Mouse (Mus musculus) CH12.LX (cell line): ENCODE results near the gene Gprin2. TPM values are rescaled to one million over a fixed set of nuclear protein-coding genes. Genes with fewer than 3 reads are reported as not detected.

ENCODE experiments used
- DNase-seq: peaks from one replicate; pipeline ENCODE4 v3.0.0-alpha.2; 2013; ENCODE audit errors: extremely low read depth
- H3K27ac ChIP-seq: 2 replicates; pipeline ENCODE4 v1.5.1; 2012; ENCODE audit warnings: low read depth, mild to moderate bottlenecking, control low read depth, moderate library complexity; ENCODE audit not compliant: insufficient read depth
- H3K27me3 ChIP-seq: replicated peaks from 2 replicates; pipeline ENCODE3; 2012; ENCODE audit warnings: inconsistent platforms
- H3K36me3 ChIP-seq, 2 experiments: replicated peaks in 1 of 2; 2 replicates each; pipeline versions ENCODE3 to v1.6.1; 2012; ENCODE audit warnings: inconsistent platforms in 1 of 2, low read length in 1 of 2, mild to moderate bottlenecking in 1 of 2, mixed read lengths in 1 of 2, moderate library complexity in 1 of 2; ENCODE audit not compliant: control insufficient read depth in 1 of 2, insufficient read depth in 1 of 2
- H3K4me1 ChIP-seq, 2 experiments: 2 replicates each; pipeline ENCODE4 v1.6.1; 2012; ENCODE audit warnings: inconsistent platforms in 1 of 2, moderate library complexity in 1 of 2; ENCODE audit not compliant: insufficient read depth in 2 of 2, control insufficient read depth in 1 of 2
- H3K4me2 ChIP-seq: 2 replicates; pipeline ENCODE4 v1.6.1; 2012; ENCODE audit warnings: low read depth, mild to moderate bottlenecking, control low read depth; ENCODE audit not compliant: poor library complexity, insufficient read depth, severe bottlenecking
- H3K4me3 ChIP-seq, 3 experiments: fragments of 150-350 bp in 1 of 3; sonication (generic) in 1 of 3; replicated peaks in 1 of 3; 2 replicates each; pipeline versions ENCODE3 to v1.5.1; 2011 to 2012; ENCODE audit warnings: low read depth in 2 of 3, low read length in 2 of 3, mild to moderate bottlenecking in 2 of 3, moderate library complexity in 2 of 3, control low read depth in 1 of 3, improper control_type of control experiment in 1 of 3, inconsistent platforms in 1 of 3, mixed read lengths in 1 of 3; ENCODE audit not compliant: poor library complexity in 1 of 3
- H3K79me2 ChIP-seq: replicated peaks from 2 replicates; pipeline ENCODE4 v1.6.1; 2012; ENCODE audit warnings: mild to moderate bottlenecking, moderate library complexity; ENCODE audit not compliant: control insufficient read depth, poor library complexity, insufficient read depth, severe bottlenecking; ENCODE audit errors: extremely low read depth
- H3K9ac ChIP-seq: 2 replicates; pipeline ENCODE4 v1.6.1; 2012; ENCODE audit warnings: low read depth, mild to moderate bottlenecking, control low read depth, moderate library complexity; ENCODE audit not compliant: insufficient read depth
- H3K9me3 ChIP-seq: replicated peaks from 2 replicates; pipeline ENCODE3; 2012; ENCODE audit warnings: low read length, inconsistent platforms, mixed read lengths
- BHLHE40 ChIP-seq: IDR thresholded peaks from 2 replicates; pipeline ENCODE4 v1.6.1; 2011; ENCODE audit warnings: mild to moderate bottlenecking, low read depth, low read length, improper control_type of control experiment
- CTCF ChIP-seq, 2 experiments: IDR thresholded peaks in 1 of 2; conservative IDR thresholded peaks in 1 of 2; 2 replicates each; pipeline ENCODE4 v1.5.1; 2011 to 2012; ENCODE audit warnings: low read depth in 2 of 2, low read length in 2 of 2, improper control_type of control experiment in 1 of 2, inconsistent platforms in 1 of 2, mild to moderate bottlenecking in 1 of 2, moderate library complexity in 1 of 2
- ELF1 ChIP-seq: IDR thresholded peaks from 2 replicates; pipeline ENCODE4 v1.6.1; 2014; ENCODE audit warnings: low read depth, mild to moderate bottlenecking, inconsistent platforms, low read length, improper control_type of control experiment
- EP300 ChIP-seq: IDR thresholded peaks from 2 replicates; pipeline ENCODE4 v1.6.1; 2011; ENCODE audit warnings: low read length, improper control_type of control experiment
- GABPA ChIP-seq: IDR thresholded peaks from 2 replicates; pipeline ENCODE4 v1.6.1; 2012; ENCODE audit warnings: low read depth, low read length, improper control_type of control experiment, inconsistent platforms; ENCODE audit not compliant: insufficient replicate concordance
- IRF4 ChIP-seq: IDR thresholded peaks from 2 replicates; pipeline ENCODE4 v1.6.1; 2014; ENCODE audit warnings: low read depth, mild to moderate bottlenecking, inconsistent platforms, low read length, improper control_type of control experiment
- JUN ChIP-seq: IDR thresholded peaks from 2 replicates; pipeline ENCODE4 v1.6.1; 2011; ENCODE audit warnings: low read depth, mild to moderate bottlenecking, low read length, improper control_type of control experiment, moderate library complexity; ENCODE audit not compliant: insufficient read depth
- JUND ChIP-seq: conservative IDR thresholded peaks from 2 replicates; pipeline ENCODE4 v1.6.1; 2011; ENCODE audit warnings: low read depth, low read length, improper control_type of control experiment
- KAT2A ChIP-seq: IDR thresholded peaks from 2 replicates; pipeline ENCODE4 v1.6.1; 2012; ENCODE audit warnings: low read length, improper control_type of control experiment, inconsistent platforms; ENCODE audit not compliant: insufficient replicate concordance
- POLR2A ChIP-seq: IDR thresholded peaks from 2 replicates; pipeline ENCODE4 v1.6.1; 2011; ENCODE audit warnings: low read depth, mild to moderate bottlenecking, improper control_type of control experiment, low read length
- RCOR1 ChIP-seq: conservative IDR thresholded peaks from 2 replicates; pipeline ENCODE4 v1.6.1; 2012; ENCODE audit warnings: low read depth, mild to moderate bottlenecking, inconsistent platforms, low read length, improper control_type of control experiment
- SMC3 ChIP-seq: IDR thresholded peaks from 2 replicates; pipeline ENCODE4 v1.6.1; 2011; ENCODE audit warnings: low read depth, low read length, improper control_type of control experiment
- UBTF ChIP-seq: IDR thresholded peaks from 2 replicates; pipeline ENCODE4 v1.6.1; 2012; ENCODE audit warnings: low read depth, mild to moderate bottlenecking, inconsistent platforms, low read length, improper control_type of control experiment, moderate library complexity
- ZKSCAN1 ChIP-seq: IDR thresholded peaks from 2 replicates; pipeline ENCODE4 v1.6.1; 2012; ENCODE audit warnings: low read depth, inconsistent platforms, low read length, improper control_type of control experiment, borderline replicate concordance
- ZNF384 ChIP-seq: IDR thresholded peaks from 2 replicates; pipeline ENCODE4 v1.6.1; 2012; ENCODE audit warnings: low read depth, low read length, improper control_type of control experiment, inconsistent platforms
- dilution Hi-C: fragments of 300-500 bp; cut with MboI; formaldehyde crosslinking; loops from 2 replicates; pipeline ENCODE4 v1.14.3; 2020; ENCODE audit warnings: low sequenced_read_pairs; ENCODE audit not compliant: extremely low pct_unique_long_range_greater_than_20kb, extremely low pct_ligation_motif_present
- in situ Hi-C: fragments of 300-500 bp; cut with MboI; formaldehyde crosslinking; loops from 3 replicates; pipeline ENCODE4 v1.14.3; 2019; ENCODE audit warnings: low sequenced_read_pairs, low pct_ligation_motif_present, low pct_unique_long_range_greater_than_20kb, mixed read lengths
- polyA plus RNA-seq: library from polyadenylated mRNA; unstranded; fragments of >175 nt; gene quantifications from 2 replicates; pipeline ENCODE4 v1.2.1, GENCODE M21; 2012; ENCODE audit warnings: low read depth; ENCODE audit not compliant: insufficient read length
- total RNA-seq, 2 experiments: library from RNA; depleted of rRNA; stranded (reverse); fragments of 300-350 nt in 1 of 2; fragments of >200 nt in 1 of 2; gene quantifications; 2 replicates each; pipeline ENCODE4 v1.2.3; 2012 to 2014

Gene Gprin2
- total and polyA plus RNA-seq, 3 experiments: 0.04 to 0.21 (median 0.16) TPM

DNA sequence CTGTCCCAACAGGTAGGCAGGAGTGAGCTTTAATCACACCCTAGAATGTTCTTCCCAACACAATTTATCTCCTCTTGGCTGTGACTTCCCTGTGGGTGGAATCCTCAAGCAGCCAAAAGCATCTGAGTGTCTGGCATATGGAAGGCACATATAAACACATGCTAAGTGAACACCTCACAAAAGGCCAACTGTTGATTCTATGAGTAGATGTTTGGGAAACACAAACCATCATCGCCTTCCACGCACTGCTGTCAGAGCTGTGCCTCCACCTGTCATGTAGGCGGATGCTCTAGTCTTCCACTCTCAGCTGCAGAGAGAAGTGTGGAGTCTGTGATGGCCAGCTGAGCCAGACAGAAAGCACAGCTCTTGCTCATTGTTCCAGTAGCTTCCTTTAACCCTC lies 22.1 kb downstream of the Gprin2 start:
- dilution Hi-C loops: no loop called here
- DNase-seq: no peak
- Histone ChIP-seq H3K4me3 (no peak overlapping the region), H3K27ac (no peak overlapping the region), H3K4me1 (0 out of 4 replicates have a peak, but pooled peaks cover 0 to 2% of the 10 kb centered on the region in 2 experiments), H3K9ac (no peak overlapping the region), H3K4me2 (no peak overlapping the region), H3K27me3 (no peaks in the 10 kb centered on the region), H3K79me2 (no peaks in the 10 kb centered on the region), H3K9me3 (peaks cover 7% of the 10 kb centered on the region), H3K36me3 (no peaks in the 10 kb centered on the region)
- no peak for TF ChIP-seq CTCF (conservative IDR thresholded peaks at IDR 0.05 in 1 of 2, IDR thresholded peaks at IDR 0.05 in 1 of 2; ENCODE audit: low read depth in 2 of 2, low read length in 2 of 2)
- no peak for TF ChIP-seq BHLHE40
- TF ChIP-seq GABPA: no peak
- no peak for TF ChIP-seq KAT2A
- TF ChIP-seq UBTF: no peak
- TF ChIP-seq JUN: no peak
- in situ Hi-C loops: no loop called here

DNA sequence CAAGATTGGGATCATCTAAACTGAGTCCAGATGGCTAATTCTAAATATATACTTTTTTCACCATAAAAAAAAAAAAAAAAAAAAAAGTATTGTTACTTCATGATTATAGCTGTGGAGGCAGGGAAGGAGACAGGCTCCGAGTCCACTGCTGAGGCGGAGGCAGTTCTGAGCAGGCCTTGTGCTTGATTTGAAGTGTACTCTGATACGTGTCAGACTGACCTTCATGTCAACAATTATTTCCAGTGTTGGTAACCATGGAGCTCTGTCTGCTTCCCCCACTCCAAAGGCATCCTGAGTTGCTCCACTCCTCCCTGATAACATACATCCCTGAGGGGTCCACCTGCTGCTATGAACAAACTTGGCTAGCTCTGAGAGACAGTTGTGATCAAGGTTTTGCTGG lies 30.3 kb downstream of the Gprin2 start:
- in situ Hi-C loops: no loop called here
- dilution Hi-C loops: no loop called here
- H3K4me1 ChIP-seq: 0 out of 4 replicates have a peak, but pooled peaks cover 0 to 3% of the 10 kb centered on the region in 2 experiments

DNA sequence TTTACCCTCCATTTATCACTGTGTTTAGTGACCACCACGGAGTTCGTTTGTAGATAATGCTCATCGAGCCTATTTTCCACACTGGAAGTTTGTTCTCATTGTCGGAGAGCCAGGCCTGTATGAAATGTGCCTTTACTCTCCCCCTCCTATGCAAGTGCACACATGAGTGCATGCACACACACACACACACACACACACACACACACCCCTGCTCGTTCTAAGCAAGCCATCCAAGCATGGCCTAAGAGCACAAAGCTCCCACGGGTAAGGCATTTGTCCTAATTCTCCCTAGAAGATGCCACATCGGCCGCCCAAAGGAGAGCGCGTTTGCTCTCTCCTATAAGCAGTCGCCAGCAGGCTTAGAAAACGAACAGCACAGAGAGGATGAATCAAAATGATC lies 45.7 kb downstream of the Gprin2 start:
- Histone ChIP-seq H3K79me2 (no peaks in the 10 kb centered on the region), H3K9me3 (no peaks in the 10 kb centered on the region), H3K36me3 (no peaks in the 10 kb centered on the region), H3K4me2 (no peak overlapping the region), H3K4me3 (no peak overlapping the region), H3K9ac (no peak overlapping the region), H3K27ac (no peak overlapping the region), H3K4me1 (peaks cover 6 to 17% of the 10 kb centered on the region in 2 experiments), H3K27me3 (peaks cover 7% of the 10 kb centered on the region)
- in situ Hi-C loops: loop anchor here (10.0 kb wide), 1 partner anchor 71 kb away; the partner anchor contains the start of gene Anxa8
- TF ChIP-seq ELF1: no peak
- no peak for TF ChIP-seq ZNF384
- TF ChIP-seq RCOR1: no peak
- TF ChIP-seq GABPA: no peak
- TF ChIP-seq EP300: no peak
- no peak for TF ChIP-seq ZKSCAN1
- no peak for TF ChIP-seq IRF4
- TF ChIP-seq POLR2A: no peak
- DNase-seq: no peak
- dilution Hi-C loops: no loop called here

More for the DNA sequence above, 30.3 kb downstream of the Gprin2 start:
- H3K9ac ChIP-seq: no peak overlapping the region
- H3K27ac ChIP-seq: no peak overlapping the region
- TF ChIP-seq EP300 (no peak), JUND (no peak), SMC3 (no peak)
- H3K4me2 ChIP-seq: no peak overlapping the region
- H3K79me2 ChIP-seq: no peaks in the 10 kb centered on the region
- DNase-seq: no peak
- H3K9me3 ChIP-seq: no peaks in the 10 kb centered on the region
- H3K36me3 ChIP-seq: no peaks in the 10 kb centered on the region
- no peak overlapping the region for H3K4me3 ChIP-seq
- H3K27me3 ChIP-seq: no peaks in the 10 kb centered on the region
